Mouse (Mus musculus) c-Kit-positive CD71-positive TER-119-positive erythroid progenitor cells, embryonic 14.5 days (primary cell): Measurements from ENCODE around the gene Sema6d.

Experiments
- DNase-seq: peaks from one replicate; pipeline ENCODE4 v3.0.0-alpha.2; 2013; ENCODE audit warnings: low spot score

The Sema6d gene

GRCm38 (mm10) chr2:124472674-124473507 lies 383.1 kb downstream of the Sema6d start:
- no peak for DNase-seq

DNA sequence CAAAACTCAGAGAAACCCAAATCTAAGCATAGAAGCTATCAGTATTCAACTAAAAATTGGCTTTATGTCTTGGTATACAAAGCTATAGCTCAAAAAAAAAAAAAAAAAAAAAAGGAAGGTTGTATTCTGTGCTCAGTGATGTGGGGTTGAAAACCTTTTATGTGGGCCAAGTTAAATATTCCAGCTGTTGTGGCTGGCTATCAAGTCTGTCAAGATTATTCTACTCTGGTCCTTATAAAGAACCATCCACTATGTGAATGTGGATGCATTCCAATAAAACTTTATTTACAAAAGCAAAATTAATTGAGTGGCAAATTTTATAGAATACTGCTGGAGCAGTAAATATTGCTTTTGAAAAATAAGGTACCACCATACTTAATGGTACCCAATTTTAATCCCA lies 388.1 kb downstream of the Sema6d start:
- DNase-seq = no peak

GRCm38 (mm10) chr2:124478526-124478925 lies 388.8 kb downstream of the Sema6d start:
- DNase-seq = no peak

DNA sequence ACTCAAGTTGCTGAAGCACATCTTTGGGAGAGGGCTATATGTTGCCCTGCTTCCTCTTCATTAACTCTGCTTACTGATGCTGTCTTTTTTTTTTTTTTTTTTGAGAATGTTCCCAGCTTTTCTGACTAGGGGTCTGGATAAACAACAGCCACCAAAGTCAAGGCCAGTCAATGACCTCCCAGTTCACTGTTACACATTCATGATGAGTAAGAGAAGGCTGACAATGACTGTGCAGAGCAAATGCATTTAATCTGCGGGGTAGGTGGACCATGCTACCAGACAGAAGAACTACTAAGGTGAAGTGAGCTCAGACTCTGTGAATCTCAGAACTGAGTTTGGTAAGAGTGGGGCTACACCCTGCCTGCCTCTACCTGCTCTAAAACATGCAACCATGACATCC lies 396.0 kb downstream of the Sema6d start:
- no peak for DNase-seq

- DNase-seq = no peak
Observed at GRCm38 (mm10) chr2:124490010-124490801, 400.4 kb downstream of the Sema6d start.

DNA sequence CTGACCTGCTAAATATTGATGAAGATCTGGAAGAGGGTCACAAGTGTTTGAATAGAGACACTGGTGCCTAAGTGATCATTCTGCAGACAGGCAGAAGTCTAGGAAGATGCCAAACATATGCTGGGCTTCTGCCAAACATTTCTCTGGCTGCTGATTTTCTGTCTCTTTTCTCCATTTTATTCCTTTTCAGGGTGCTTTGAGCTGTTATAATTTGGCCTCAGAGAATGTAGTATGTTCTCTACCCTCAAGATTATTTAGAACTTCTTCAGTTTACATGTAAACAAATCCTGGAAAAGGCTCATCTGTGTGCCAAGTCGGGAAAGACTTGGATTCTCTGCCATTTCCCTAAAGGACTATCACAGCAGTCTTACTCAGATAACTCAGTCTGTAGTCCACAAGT lies 406.0 kb downstream of the Sema6d start:
- DNase-seq = no peak

GRCm38 (mm10) chr2:124499670-124500069 lies 409.9 kb downstream of the Sema6d start:
- no peak for DNase-seq

GRCm38 (mm10) chr2:124505784-124506489 lies 416.2 kb downstream of the Sema6d start:
- no peak for DNase-seq

DNA sequence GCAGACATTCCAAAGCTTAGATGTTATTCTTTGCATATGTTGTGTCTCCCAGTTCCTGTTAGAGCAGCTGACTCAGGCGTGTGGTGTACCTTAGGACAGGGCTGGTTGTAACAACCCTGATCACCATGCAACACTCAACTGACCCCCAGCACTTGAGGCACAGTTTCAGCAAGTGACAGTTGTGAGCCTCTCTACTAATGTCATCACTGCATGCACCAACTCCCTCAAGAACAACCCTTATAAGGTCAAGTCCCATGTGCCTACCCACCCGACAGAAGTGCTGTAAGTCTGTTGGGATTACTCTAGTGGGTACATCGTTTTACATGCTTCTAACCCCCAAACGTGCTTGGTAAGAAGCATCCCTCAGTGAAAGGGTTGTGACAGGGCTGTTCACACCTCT lies 418.0 kb downstream of the Sema6d start:
- DNase-seq = no peak

DNA sequence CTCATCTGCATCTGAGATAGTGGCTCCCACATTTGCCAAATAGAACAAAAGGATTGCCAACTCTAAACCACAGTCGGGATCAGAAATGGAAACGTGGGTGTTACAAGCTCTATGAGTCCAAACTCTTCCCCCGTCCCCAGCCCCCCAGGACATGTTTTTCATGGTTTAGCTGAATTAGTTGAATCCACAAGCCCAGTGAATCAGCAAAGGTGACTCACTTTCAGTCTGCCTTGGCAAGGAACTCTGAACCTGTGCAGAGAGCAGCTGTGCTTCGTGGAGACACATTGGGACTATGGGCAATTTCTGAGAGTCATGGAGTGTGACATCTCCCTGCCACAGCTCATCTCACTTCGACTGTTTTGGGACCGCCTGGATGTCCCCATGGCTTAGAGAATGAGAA lies 419.7 kb downstream of the Sema6d start:
- no peak for DNase-seq

DNA sequence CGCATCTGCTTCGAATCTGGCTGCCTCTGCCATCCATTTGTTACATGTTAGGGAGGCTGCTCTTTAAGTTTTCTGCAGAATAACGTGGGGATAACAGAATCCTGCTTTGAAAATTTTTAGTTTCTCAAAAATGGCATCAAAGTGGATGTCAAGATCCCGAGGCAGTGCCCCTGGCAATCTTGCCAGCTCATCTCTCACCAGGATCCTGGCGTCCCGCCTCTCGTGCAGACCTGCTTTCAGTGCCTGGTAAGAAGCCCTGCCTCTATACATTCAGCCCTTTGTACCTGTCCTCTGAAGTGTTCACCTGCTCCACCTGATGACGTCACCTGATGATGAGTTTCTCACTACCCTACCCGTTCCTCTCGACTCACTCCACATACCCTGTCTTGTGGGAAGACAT lies 422.1 kb downstream of the Sema6d start:
- no peak for DNase-seq

- no peak for DNase-seq
Observed at GRCm38 (mm10) chr2:124522426-124522825, 432.7 kb downstream of the Sema6d start.

GRCm38 (mm10) chr2:124523667-124524066 lies 433.9 kb downstream of the Sema6d start:
- no peak for DNase-seq

GRCm38 (mm10) chr2:124524167-124524566 lies 434.4 kb downstream of the Sema6d start:
- no peak for DNase-seq

DNA sequence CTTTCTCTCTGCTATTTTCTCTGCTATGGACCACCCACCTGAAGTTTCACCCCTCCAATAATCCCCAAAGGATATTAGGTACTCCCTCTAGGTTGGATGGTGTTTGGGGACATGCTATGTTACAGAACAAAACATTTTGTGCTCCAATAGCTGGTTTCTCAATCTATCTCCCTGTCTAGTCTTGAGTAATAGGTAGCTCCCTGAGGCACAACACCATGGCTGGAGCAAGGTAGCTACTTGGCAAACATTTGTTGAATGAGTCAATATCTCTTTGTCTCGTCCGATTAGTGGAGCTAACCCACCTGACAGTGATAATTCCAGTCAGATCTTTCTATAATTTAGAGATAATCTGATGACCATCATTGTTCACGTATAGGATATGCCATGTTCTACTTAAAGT lies 437.9 kb downstream of the Sema6d start:
- DNase-seq = no peak

GRCm38 (mm10) chr2:124530441-124530840 lies 440.7 kb downstream of the Sema6d start:
- DNase-seq = no peak

DNA sequence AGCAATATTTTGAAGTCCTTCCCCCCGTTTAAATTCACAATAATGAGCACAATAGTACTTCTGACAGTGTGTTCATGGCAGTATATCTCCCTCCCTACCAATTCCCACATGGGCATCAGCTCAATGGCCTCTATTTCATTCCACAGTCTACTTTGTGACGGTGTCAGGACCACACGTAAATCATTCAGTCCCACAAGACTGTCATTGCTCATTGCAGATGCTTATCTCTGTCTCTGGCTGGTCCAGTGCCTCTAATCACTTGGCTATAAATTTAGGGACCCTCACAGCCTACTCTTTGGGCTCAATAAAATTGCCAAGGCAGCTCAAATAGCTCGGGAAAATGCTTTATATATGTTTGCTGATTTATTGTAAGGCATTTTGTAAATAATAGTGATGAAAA lies 441.3 kb downstream of the Sema6d start:
- DNase-seq = no peak

GRCm38 (mm10) chr2:124532906-124533305 lies 443.1 kb downstream of the Sema6d start:
- no peak for DNase-seq

GRCm38 (mm10) chr2:124533602-124534001 lies 443.8 kb downstream of the Sema6d start:
- DNase-seq = no peak

- DNase-seq = no peak
Observed at GRCm38 (mm10) chr2:124550315-124550714, 460.5 kb downstream of the Sema6d start.

- DNase-seq = no peak
Observed at GRCm38 (mm10) chr2:124554751-124555415, 465.1 kb downstream of the Sema6d start.

DNA sequence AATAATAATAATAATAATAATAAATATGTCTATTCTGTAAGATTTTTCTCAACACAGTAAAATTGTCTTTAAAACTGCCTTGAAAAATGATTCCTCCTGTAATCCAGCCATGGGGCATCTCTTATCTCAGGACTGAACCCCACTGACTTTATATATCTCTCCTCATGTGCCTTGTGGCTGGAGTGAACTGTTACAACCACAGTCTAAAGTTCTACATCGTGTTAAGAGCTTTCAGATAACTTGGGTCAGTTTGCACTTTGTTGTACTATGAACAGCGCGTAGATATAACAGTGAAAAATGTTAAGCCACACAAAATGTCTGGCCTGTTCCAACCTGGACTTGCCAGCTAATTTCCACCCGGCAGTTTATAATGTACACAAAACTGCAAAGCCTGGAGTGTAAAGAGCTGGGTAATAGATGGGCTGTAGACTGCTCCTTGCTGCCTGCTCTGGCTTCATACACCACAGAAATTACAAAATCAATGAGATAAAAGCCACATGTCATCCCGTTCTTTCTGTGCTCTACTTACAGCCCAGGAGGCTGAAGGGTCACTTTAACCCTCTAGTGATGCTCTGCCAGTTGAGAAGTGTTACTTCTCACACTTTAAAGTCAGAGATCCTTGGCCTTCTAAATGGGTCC lies 467.2 kb downstream of the Sema6d start:
- no peak for DNase-seq
